Mouse (Mus musculus) midbrain, embryonic 13.5 days (tissue): ENCODE data around the gene Lexm. TPM values are rescaled to one million over a fixed set of nuclear protein-coding genes. Genes with fewer than 3 reads are reported as not detected.

ENCODE experiments used
- ATAC-seq: fragments of 200-750 bp; cut with Nextera tagmentation; 2 replicates; pipeline ENCODE4 v1.8.0; 2017; ENCODE audit warnings: mild to moderate bottlenecking, moderate TSS enrichment, moderate library complexity
- H3K27ac ChIP-seq: fragments of 300-500 bp; sonication (generic); 2 replicates; pipeline ENCODE4 v1.5.1; 2015; ENCODE audit warnings: inconsistent platforms, mild to moderate bottlenecking, moderate library complexity
- H3K27me3 ChIP-seq: fragments of 300-500 bp; sonication (generic); 2 replicates; pipeline ENCODE4 v1.6.1; 2015; ENCODE audit warnings: mild to moderate bottlenecking, inconsistent platforms
- H3K36me3 ChIP-seq: fragments of 300-500 bp; sonication (generic); 2 replicates; pipeline ENCODE4 v1.6.1; 2015; ENCODE audit warnings: mild to moderate bottlenecking, inconsistent platforms
- H3K4me1 ChIP-seq: fragments of 300-500 bp; sonication (generic); replicated peaks from 2 replicates; pipeline ENCODE4 v1.6.1; 2015; ENCODE audit warnings: inconsistent platforms
- H3K4me2 ChIP-seq: fragments of 300-500 bp; sonication (generic); replicated peaks from 2 replicates; pipeline ENCODE4 v1.6.1; 2015; ENCODE audit warnings: moderate library complexity, mild to moderate bottlenecking, inconsistent platforms
- H3K4me3 ChIP-seq: fragments of 300-500 bp; sonication (generic); replicated peaks from 2 replicates; pipeline ENCODE4 v1.5.1; 2015; ENCODE audit warnings: mild to moderate bottlenecking, inconsistent platforms
- H3K9ac ChIP-seq: fragments of 300-500 bp; sonication (generic); replicated peaks from 2 replicates; pipeline ENCODE4 v1.6.1; 2015; ENCODE audit warnings: mild to moderate bottlenecking, inconsistent platforms
- H3K9me3 ChIP-seq: fragments of 300-500 bp; sonication (generic); 2 replicates; pipeline ENCODE4 v1.6.1; 2016; ENCODE audit warnings: mild to moderate bottlenecking, inconsistent platforms
- WGBS: fragments of 180-500 bp; shearing (Covaris S2); methylation state at CpG from one replicate; pipeline ENCODE4 v1.1.7; 2015; 5-methylcytosine and 5-hydroxymethylcytosine counted together
- polyA plus RNA-seq: library from polyadenylated mRNA; unstranded; fragments of >200 nt; fragmentation: Nextera tagmentation; extraction: Ambion mirVana; gene quantifications from 2 replicates; pipeline ENCODE4 v1.2.1, GENCODE M21; 2015

The Lexm gene
- polyA plus RNA-seq = 0.13 TPM in 1 of 2 replicates, not detected in the other

GRCm38 (mm10) chr4:106617056-106617455 lies at the start of gene Lexm:
Lexm (minus strand) TSS chr4:106617241.
- Histone ChIP-seq H3K27ac (no peak within 1 kb of the TSS), H3K36me3 (no peaks in the 10 kb centered on the region), H3K4me2 (peak within 1 kb of the TSS; percentile 52), H3K4me1 (peaks cover 9% of the 10 kb centered on the region), H3K9me3 (no peaks in the 10 kb centered on the region), H3K4me3 (no peak within 1 kb of the TSS; the same call in 1 of the 2 replicates), H3K9ac (no peak within 1 kb of the TSS; the same call in 1 of the 2 replicates), H3K27me3 (peaks cover 12% of the 10 kb centered on the region)
- WGBS = under 1% methylated on average over 17 of the region's 19 CpGs
- ATAC-seq = no peak

- Histone ChIP-seq H3K4me3 (no peak overlapping the region), H3K9me3 (no peaks in the 10 kb centered on the region), H3K27me3 (no peaks in the 10 kb centered on the region), H3K27ac (no peak overlapping the region), H3K4me2 (no peak overlapping the region), H3K36me3 (peaks cover 99% of the 10 kb centered on the region), H3K9ac (no peak overlapping the region), H3K4me1 (no peaks in the 10 kb centered on the region)
- ATAC-seq = no peak
- WGBS = 86% methylated on average over 2 of the region's 2 CpGs
These were observed 49.5 kb upstream of the Lexm start for GRCm38 (mm10) chr4:106666546-106666945.

DNA sequence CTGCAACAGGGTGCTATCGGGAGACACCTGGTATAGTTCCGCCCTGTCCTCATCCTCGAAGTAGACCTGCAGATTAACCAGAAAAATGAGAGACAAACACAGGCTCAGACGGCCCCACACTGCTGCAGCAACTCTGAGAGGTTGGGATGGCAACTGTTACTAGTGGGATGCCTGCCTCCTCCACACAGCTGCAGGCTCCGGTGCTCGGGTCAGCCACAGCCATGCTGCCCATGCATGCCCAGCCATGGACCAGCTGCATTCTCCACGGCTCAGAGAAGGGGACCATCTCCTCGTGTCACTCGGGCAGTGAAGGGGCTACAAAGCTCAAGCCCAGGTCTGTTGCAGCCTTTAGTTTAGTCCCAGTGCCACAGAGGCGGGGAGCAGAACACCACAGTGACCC lies 48.6 kb upstream of the Lexm start:
- no peak overlapping the region for H3K4me2 ChIP-seq
- WGBS = 91% methylated on average over 10 of the region's 10 CpGs
- ATAC-seq = no peak
- no peak overlapping the region for H3K27ac ChIP-seq
- H3K4me3 ChIP-seq = no peak overlapping the region
- no peaks in the 10 kb centered on the region for H3K9me3 ChIP-seq
- no peaks in the 10 kb centered on the region for H3K4me1 ChIP-seq
- peaks cover 99% of the 10 kb centered on the region for H3K36me3 ChIP-seq
- no peaks in the 10 kb centered on the region for H3K27me3 ChIP-seq
- H3K9ac ChIP-seq = no peak overlapping the region

DNA sequence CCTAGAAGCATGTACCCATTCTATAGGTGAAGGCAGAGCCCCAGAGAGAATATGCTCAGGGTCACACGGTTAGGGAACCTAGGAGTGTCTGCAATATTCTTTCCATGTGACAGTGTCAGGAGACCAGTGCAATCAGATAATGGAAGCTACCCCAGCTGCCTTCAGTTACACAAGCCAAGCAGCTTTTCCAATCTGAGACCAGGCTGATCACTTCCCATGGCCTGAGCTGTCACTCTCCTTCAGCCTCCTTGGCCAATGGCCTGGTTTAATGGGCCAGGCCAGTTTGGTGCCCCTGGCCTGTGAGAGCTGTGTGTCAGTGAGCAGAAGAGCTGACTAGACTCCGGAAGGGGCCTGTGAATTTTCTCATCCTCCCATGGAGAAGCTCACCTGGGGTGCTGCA lies 48.2 kb upstream of the Lexm start:
- H3K4me3 ChIP-seq = no peak overlapping the region
- H3K36me3 ChIP-seq = peaks cover 99% of the 10 kb centered on the region
- WGBS = 95% methylated on average over 2 of the region's 2 CpGs
- no peak overlapping the region for H3K4me2 ChIP-seq
- no peaks in the 10 kb centered on the region for H3K27me3 ChIP-seq
- no peaks in the 10 kb centered on the region for H3K9me3 ChIP-seq
- H3K4me1 ChIP-seq = no peaks in the 10 kb centered on the region
- no peak overlapping the region for H3K9ac ChIP-seq
- no peak overlapping the region for H3K27ac ChIP-seq
- ATAC-seq = no peak

- no peaks in the 10 kb centered on the region for H3K27me3 ChIP-seq
- WGBS = 94% methylated on average over 6 of the region's 6 CpGs
These were observed 47.7 kb upstream of the Lexm start for GRCm38 (mm10) chr4:106664697-106665096.

GRCm38 (mm10) chr4:106663956-106664470 lies 47.0 kb upstream of the Lexm start:
- Histone ChIP-seq H3K9me3 (no peaks in the 10 kb centered on the region), H3K27ac (no peak overlapping the region), H3K36me3 (peaks cover 100% of the 10 kb centered on the region), H3K4me2 (no peak overlapping the region), H3K4me3 (no peak overlapping the region), H3K9ac (no peak overlapping the region), H3K27me3 (no peaks in the 10 kb centered on the region), H3K4me1 (no peaks in the 10 kb centered on the region)
- 91% methylated on average over 5 of the region's 5 CpGs for WGBS
- ATAC-seq = no peak

More at GRCm38 (mm10) chr4:106664697-106665096, 47.7 kb upstream of the Lexm start:
- Histone ChIP-seq H3K4me3 (no peak overlapping the region), H3K9me3 (no peaks in the 10 kb centered on the region), H3K27ac (no peak overlapping the region), H3K4me1 (no peaks in the 10 kb centered on the region), H3K9ac (no peak overlapping the region), H3K4me2 (no peak overlapping the region), H3K36me3 (peaks cover 99% of the 10 kb centered on the region)
- ATAC-seq = no peak

- H3K4me1 ChIP-seq = peaks cover 10% of the 10 kb centered on the region
- no peak overlapping the region for H3K4me2 ChIP-seq
- H3K36me3 ChIP-seq = peaks cover 55% of the 10 kb centered on the region
- no peak overlapping the region for H3K27ac ChIP-seq
- ATAC-seq = no peak
- WGBS = 94% methylated on average over 10 of the region's 10 CpGs
- H3K4me3 ChIP-seq = no peak overlapping the region
- no peaks in the 10 kb centered on the region for H3K9me3 ChIP-seq
- H3K27me3 ChIP-seq = no peaks in the 10 kb centered on the region
- H3K9ac ChIP-seq = no peak overlapping the region
These were observed 38.6 kb upstream of the Lexm start for GRCm38 (mm10) chr4:106655681-106656080.

DNA sequence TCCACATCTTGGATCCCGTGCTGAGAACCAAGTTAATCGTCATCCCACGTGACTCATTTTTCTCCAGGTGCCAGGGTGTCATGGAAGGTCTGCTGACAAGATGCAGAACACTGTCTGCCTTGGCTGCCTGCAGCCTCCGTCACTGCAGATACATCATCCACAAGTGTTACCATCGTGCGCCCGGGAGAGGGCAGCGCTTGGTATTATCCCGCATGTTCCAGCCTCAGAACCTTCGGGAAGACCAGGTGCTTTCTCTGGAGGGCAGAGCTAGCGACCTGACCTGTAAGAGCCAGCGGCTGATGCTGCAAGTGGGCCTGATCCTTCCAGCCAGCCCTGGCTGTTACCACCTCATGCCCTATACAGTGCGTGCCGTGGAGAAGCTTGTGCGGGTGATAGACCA lies 36.0 kb upstream of the Lexm start:
- no peak overlapping the region for H3K27ac ChIP-seq
- H3K4me1 ChIP-seq = peaks cover 10% of the 10 kb centered on the region
- 96% methylated on average over 15 of the region's 15 CpGs for WGBS
- no peaks in the 10 kb centered on the region for H3K9me3 ChIP-seq
- no peak overlapping the region for H3K4me2 ChIP-seq
- no peak overlapping the region for H3K9ac ChIP-seq
- ATAC-seq = no peak
- H3K27me3 ChIP-seq = peaks cover 14% of the 10 kb centered on the region
- H3K36me3 ChIP-seq = peaks cover 31% of the 10 kb centered on the region
- H3K4me3 ChIP-seq = no peak overlapping the region

DNA sequence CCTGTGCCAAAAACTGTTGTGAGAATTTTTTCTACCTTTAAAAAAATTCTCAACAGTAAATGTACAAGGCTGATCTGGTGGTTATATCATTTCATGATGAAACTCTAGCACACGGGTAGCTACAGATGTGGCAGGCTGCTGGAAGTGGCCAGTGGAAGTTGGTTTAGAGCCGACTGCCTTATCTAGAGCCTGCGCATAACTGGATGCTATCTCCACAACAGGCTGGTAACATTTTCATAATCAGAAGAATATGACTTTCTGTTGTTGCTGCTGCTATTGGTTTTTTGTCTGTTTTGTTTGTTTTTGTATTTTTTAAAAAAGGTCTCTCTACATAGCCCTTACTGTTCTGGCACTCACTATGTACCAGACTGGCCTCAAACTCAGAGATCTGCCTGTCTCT lies 35.5 kb upstream of the Lexm start:
- 97% methylated on average over 3 of the region's 3 CpGs for WGBS
- Histone ChIP-seq H3K4me1 (peaks cover 10% of the 10 kb centered on the region), H3K9me3 (no peaks in the 10 kb centered on the region), H3K27ac (no peak overlapping the region), H3K4me2 (no peak overlapping the region), H3K4me3 (no peak overlapping the region), H3K36me3 (peaks cover 30% of the 10 kb centered on the region), H3K27me3 (peaks cover 19% of the 10 kb centered on the region), H3K9ac (no peak overlapping the region)
- no peak for ATAC-seq

- peaks cover 10% of the 10 kb centered on the region for H3K4me1 ChIP-seq
- peak within 1 kb of the TSS; percentile 84 for H3K4me2 ChIP-seq
- 3% methylated on average over 40 of the region's 40 CpGs for WGBS
- peak within 1 kb of the TSS; percentile 64 for H3K27ac ChIP-seq
- H3K36me3 ChIP-seq = peaks cover 30% of the 10 kb centered on the region
- peak within 1 kb of the TSS; percentile 63 for H3K4me3 ChIP-seq
- peak within 1 kb of the TSS; percentile 82 for H3K9ac ChIP-seq
- no peaks in the 10 kb centered on the region for H3K9me3 ChIP-seq
- peak; percentile 96 for ATAC-seq
- H3K27me3 ChIP-seq = peaks cover 25% of the 10 kb centered on the region
These were observed 33.9 kb upstream of the Lexm start, which contains the start of gene Pars2 for GRCm38 (mm10) chr4:106650833-106651527. Pars2 (plus strand) TSS chr4:106651069.

DNA sequence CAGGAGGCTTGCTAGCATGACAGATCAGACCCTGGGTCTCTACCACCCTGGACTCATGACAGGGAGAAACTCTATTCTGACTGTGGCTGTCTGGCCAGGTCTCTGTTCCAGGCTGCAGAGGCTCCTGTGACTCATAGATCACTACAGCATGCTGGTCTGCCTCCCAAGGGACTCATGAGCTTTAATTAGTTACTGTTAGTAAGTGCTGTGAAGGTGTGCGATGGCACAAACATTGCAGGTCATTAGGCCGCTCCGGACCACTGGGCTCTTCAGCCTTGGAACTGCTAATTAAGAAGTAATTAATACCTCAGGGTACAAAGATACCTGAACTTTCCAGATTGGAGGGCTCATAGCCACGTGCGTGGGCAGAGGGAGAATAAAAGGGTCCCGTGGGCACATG lies 30.1 kb upstream of the Lexm start:
- H3K4me1 ChIP-seq = peaks cover 16% of the 10 kb centered on the region
- no peaks in the 10 kb centered on the region for H3K9me3 ChIP-seq
- peaks cover 37% of the 10 kb centered on the region for H3K27me3 ChIP-seq
- no peak overlapping the region for H3K27ac ChIP-seq
- no peak overlapping the region for H3K9ac ChIP-seq
- 89% methylated on average over 6 of the region's 6 CpGs for WGBS
- H3K36me3 ChIP-seq = no peaks in the 10 kb centered on the region
- no peak overlapping the region for H3K4me3 ChIP-seq
- no peak overlapping the region for H3K4me2 ChIP-seq
- no peak for ATAC-seq

GRCm38 (mm10) chr4:106645797-106646196 lies 28.8 kb upstream of the Lexm start:
- 76% methylated on average over 5 of the region's 5 CpGs for WGBS
- Histone ChIP-seq H3K4me3 (no peak overlapping the region), H3K9me3 (no peaks in the 10 kb centered on the region), H3K36me3 (no peaks in the 10 kb centered on the region), H3K27ac (no peak overlapping the region), H3K9ac (no peak overlapping the region), H3K4me1 (peaks cover 6% of the 10 kb centered on the region), H3K4me2 (no peak overlapping the region), H3K27me3 (peaks cover 37% of the 10 kb centered on the region)
- no peak for ATAC-seq
